Mouse (Mus musculus) ES-E14 (cell line): ENCODE measurements at regions not wholly inside any gene's neighbourhood (a gene's known extent, or its start where the extent isn't known, plus 50 kb on each side); places are given as distances from the start of the nearest gene placed in this dataset.

Experiments
- MAFK ChIP-seq: IDR thresholded peaks from 2 replicates; pipeline ENCODE4 v1.6.1; 2014; ENCODE audit warnings: mild to moderate bottlenecking, low read depth, low read length, inconsistent platforms; ENCODE audit not compliant: insufficient read depth
- ZC3H11A ChIP-seq: IDR thresholded peaks from 2 replicates; pipeline ENCODE4 v1.6.1; 2012; ENCODE audit warnings: low read depth, mild to moderate bottlenecking, inconsistent platforms, low read length, borderline replicate concordance

GRCm38 (mm10) chr19:59401304-59401703 lies 55.7 kb upstream of the Pdzd8 start:
- TF ChIP-seq MAFK (no peak), ZC3H11A (no peak)
